Mouse (Mus musculus): ENCODE results near the gene Tenm3. TPM values are rescaled to one million over a fixed set of nuclear protein-coding genes. Genes with fewer than 3 reads are reported as not detected.

Gene Tenm3
- polyA plus RNA-seq, 1 experiment from 2014 or later, result 48.6 TPM

- Histone ChIP-seq H3K9ac (ENCODE audit: low read depth, low read length) (no peak overlapping the region), H3K4me3 (ENCODE audit: low read depth, low read length) (no peak overlapping the region), H3K4me1 (ENCODE audit: control insufficient read depth, insufficient read depth, low read length) (no peaks in the 10 kb centered on the region), H3K27me3 (replicated peaks; ENCODE audit: control insufficient read depth, insufficient read depth, low read length) (no peaks in the 10 kb centered on the region), H3K36me3 (ENCODE audit: control insufficient read depth, insufficient read depth, low read length) (peaks cover 43% of the 10 kb centered on the region), H3K27ac (replicated peaks; ENCODE audit: low read depth, low read length) (no peak overlapping the region), H3K9me3 (ENCODE audit: control insufficient read depth, low read length) (peaks cover 7% of the 10 kb centered on the region), H3K4me2 (ENCODE audit: low read depth, low read length) (no peak overlapping the region)
- DNase-seq (ENCODE audit: low spot score) (no peak), ATAC-seq (ENCODE audit: low read depth) (no peak)
- WGBS, result 94% methylated on average over 8 of the region's 8 CpGs
Observed at GRCm38 (mm10) chr8:48410916-48411315, 432.8 kb downstream of the Tenm3 start.

- Histone ChIP-seq H3K9ac (ENCODE audit: low read depth, low read length) (no peak overlapping the region), H3K4me1 (ENCODE audit: control insufficient read depth, insufficient read depth, low read length) (no peaks in the 10 kb centered on the region), H3K27ac (replicated peaks; ENCODE audit: low read depth, low read length) (no peak overlapping the region), H3K4me3 (ENCODE audit: low read depth, low read length) (no peak overlapping the region), H3K36me3 (ENCODE audit: control insufficient read depth, insufficient read depth, low read length) (peaks cover 6% of the 10 kb centered on the region; the same call in 1 of the 2 replicates), H3K9me3 (ENCODE audit: control insufficient read depth, low read length) (no peaks in the 10 kb centered on the region), H3K4me2 (ENCODE audit: low read depth, low read length) (no peak overlapping the region), H3K27me3 (replicated peaks; ENCODE audit: control insufficient read depth, insufficient read depth, low read length) (no peaks in the 10 kb centered on the region)
- 64% methylated on average over 12 of the region's 12 CpGs for WGBS
- ATAC-seq (ENCODE audit: low read depth) (peak; percentile 60; the same call in 1 of the 2 replicates), DNase-seq (ENCODE audit: low spot score) (peak; percentile 69)
Observed at GRCm38 (mm10) chr8:48400572-48400972, 443.2 kb downstream of the Tenm3 start.

GRCm38 (mm10) chr8:48385833-48386232, 457.9 kb downstream of the Tenm3 start:
- Histone ChIP-seq H3K4me3 (ENCODE audit: low read depth, low read length) (no peak overlapping the region), H3K4me1 (ENCODE audit: control insufficient read depth, insufficient read depth, low read length) (no peaks in the 10 kb centered on the region), H3K27ac (replicated peaks; ENCODE audit: low read depth, low read length) (no peak overlapping the region), H3K27me3 (replicated peaks; ENCODE audit: control insufficient read depth, insufficient read depth, low read length) (no peaks in the 10 kb centered on the region), H3K9ac (ENCODE audit: low read depth, low read length) (no peak overlapping the region), H3K36me3 (ENCODE audit: control insufficient read depth, insufficient read depth, low read length) (peaks cover 8% of the 10 kb centered on the region), H3K9me3 (ENCODE audit: control insufficient read depth, low read length) (no peaks in the 10 kb centered on the region), H3K4me2 (ENCODE audit: low read depth, low read length) (no peak overlapping the region)
- DNase-seq (ENCODE audit: low spot score), result no peak
- no peak for ATAC-seq (ENCODE audit: low read depth)
- WGBS, result 77% methylated on average over 10 of the region's 10 CpGs

- H3K4me2 ChIP-seq (ENCODE audit: low read depth, low read length), result no peak overlapping the region
- H3K27me3 ChIP-seq (replicated peaks; ENCODE audit: control insufficient read depth, insufficient read depth, low read length), result no peaks in the 10 kb centered on the region
- H3K9ac ChIP-seq (ENCODE audit: low read depth, low read length), result no peak overlapping the region
- no peaks in the 10 kb centered on the region for H3K4me1 ChIP-seq (ENCODE audit: control insufficient read depth, insufficient read depth, low read length)
- no peak overlapping the region for H3K27ac ChIP-seq (replicated peaks; ENCODE audit: low read depth, low read length)
- DNase-seq (ENCODE audit: low spot score) (no peak), ATAC-seq (ENCODE audit: low read depth) (no peak)
- H3K36me3 ChIP-seq (ENCODE audit: control insufficient read depth, insufficient read depth, low read length), result peaks cover 4% of the 10 kb centered on the region; the same call in 1 of the 2 replicates
- H3K4me3 ChIP-seq (ENCODE audit: low read depth, low read length), result no peak overlapping the region
- WGBS, result 81% methylated on average over 12 of the region's 12 CpGs
- no peaks in the 10 kb centered on the region for H3K9me3 ChIP-seq (ENCODE audit: control insufficient read depth, low read length)
Observed at GRCm38 (mm10) chr8:48380035-48380434, 463.7 kb downstream of the Tenm3 start.

- Histone ChIP-seq H3K9ac (ENCODE audit: low read depth, low read length) (no peak overlapping the region), H3K27ac (replicated peaks; ENCODE audit: low read depth, low read length) (no peak overlapping the region), H3K9me3 (ENCODE audit: control insufficient read depth, low read length) (no peaks in the 10 kb centered on the region), H3K36me3 (ENCODE audit: control insufficient read depth, insufficient read depth, low read length) (peaks cover 4% of the 10 kb centered on the region; the same call in 1 of the 2 replicates), H3K4me1 (ENCODE audit: control insufficient read depth, insufficient read depth, low read length) (no peaks in the 10 kb centered on the region; the same call in 1 of the 2 replicates), H3K27me3 (replicated peaks; ENCODE audit: control insufficient read depth, insufficient read depth, low read length) (no peaks in the 10 kb centered on the region), H3K4me3 (ENCODE audit: low read depth, low read length) (no peak overlapping the region), H3K4me2 (ENCODE audit: low read depth, low read length) (no peak overlapping the region)
- 77% methylated on average over 6 of the region's 6 CpGs for WGBS
- DNase-seq (ENCODE audit: low spot score), result peak; percentile 56
- peak; percentile 67; the same call in 1 of the 2 replicates for ATAC-seq (ENCODE audit: low read depth)
Observed at GRCm38 (mm10) chr8:48376774-48377173, 467.0 kb downstream of the Tenm3 start.

- no peak overlapping the region for H3K27ac ChIP-seq (replicated peaks; ENCODE audit: low read depth, low read length)
- DNase-seq (ENCODE audit: low spot score), result no peak
- H3K9ac ChIP-seq (ENCODE audit: low read depth, low read length), result no peak overlapping the region
- H3K4me1 ChIP-seq (ENCODE audit: control insufficient read depth, insufficient read depth, low read length), result no peaks in the 10 kb centered on the region; the same call in 1 of the 2 replicates
- H3K9me3 ChIP-seq (ENCODE audit: control insufficient read depth, low read length), result no peaks in the 10 kb centered on the region
- H3K4me2 ChIP-seq (ENCODE audit: low read depth, low read length), result no peak overlapping the region
- H3K4me3 ChIP-seq (ENCODE audit: low read depth, low read length), result no peak overlapping the region
- no peaks in the 10 kb centered on the region for H3K27me3 ChIP-seq (replicated peaks; ENCODE audit: control insufficient read depth, insufficient read depth, low read length)
- 83% methylated on average over 5 of the region's 5 CpGs for WGBS
- peak; percentile 32; the same call in 1 of the 2 replicates for ATAC-seq (ENCODE audit: low read depth)
- H3K36me3 ChIP-seq (ENCODE audit: control insufficient read depth, insufficient read depth, low read length), result no peaks in the 10 kb centered on the region
Observed at GRCm38 (mm10) chr8:48375183-48375582, 468.6 kb downstream of the Tenm3 start.

GRCm38 (mm10) chr8:48373404-48373803, 470.3 kb downstream of the Tenm3 start:
- no peaks in the 10 kb centered on the region for H3K9me3 ChIP-seq (ENCODE audit: control insufficient read depth, low read length)
- H3K4me1 ChIP-seq (ENCODE audit: control insufficient read depth, insufficient read depth, low read length), result no peaks in the 10 kb centered on the region; the same call in 1 of the 2 replicates
- no peak overlapping the region for H3K4me3 ChIP-seq (ENCODE audit: low read depth, low read length)
- no peaks in the 10 kb centered on the region for H3K27me3 ChIP-seq (replicated peaks; ENCODE audit: control insufficient read depth, insufficient read depth, low read length)
- H3K36me3 ChIP-seq (ENCODE audit: control insufficient read depth, insufficient read depth, low read length), result no peaks in the 10 kb centered on the region
- 78% methylated on average over 11 of the region's 11 CpGs for WGBS
- no peak overlapping the region for H3K9ac ChIP-seq (ENCODE audit: low read depth, low read length)
- H3K27ac ChIP-seq (replicated peaks; ENCODE audit: low read depth, low read length), result no peak overlapping the region
- H3K4me2 ChIP-seq (ENCODE audit: low read depth, low read length), result no peak overlapping the region
- peak; percentile 3 for DNase-seq (ENCODE audit: low spot score)
- ATAC-seq (ENCODE audit: low read depth), result no peak

GRCm38 (mm10) chr8:48367164-48367563, 476.6 kb downstream of the Tenm3 start:
- no peak for ATAC-seq (ENCODE audit: low read depth)
- Histone ChIP-seq H3K27me3 (replicated peaks; ENCODE audit: control insufficient read depth, insufficient read depth, low read length) (no peaks in the 10 kb centered on the region), H3K27ac (replicated peaks; ENCODE audit: low read depth, low read length) (no peak overlapping the region), H3K4me2 (ENCODE audit: low read depth, low read length) (no peak overlapping the region), H3K9ac (ENCODE audit: low read depth, low read length) (no peak overlapping the region), H3K36me3 (ENCODE audit: control insufficient read depth, insufficient read depth, low read length) (0 out of 2 replicates have a peak, but pooled peaks cover 13% of the 10 kb centered on the region), H3K9me3 (ENCODE audit: control insufficient read depth, low read length) (no peaks in the 10 kb centered on the region), H3K4me1 (ENCODE audit: control insufficient read depth, insufficient read depth, low read length) (no peaks in the 10 kb centered on the region), H3K4me3 (ENCODE audit: low read depth, low read length) (no peak overlapping the region)
- peak; percentile 40 for DNase-seq (ENCODE audit: low spot score)
- 63% methylated on average over 10 of the region's 10 CpGs for WGBS

- H3K27me3 ChIP-seq (replicated peaks; ENCODE audit: control insufficient read depth, insufficient read depth, low read length), result no peaks in the 10 kb centered on the region
- DNase-seq (ENCODE audit: low spot score) (no peak), ATAC-seq (ENCODE audit: low read depth) (no peak)
- no peak overlapping the region for H3K9ac ChIP-seq (ENCODE audit: low read depth, low read length)
- H3K9me3 ChIP-seq (ENCODE audit: control insufficient read depth, low read length), result no peaks in the 10 kb centered on the region
- 80% methylated on average over 2 of the region's 2 CpGs for WGBS
- no peaks in the 10 kb centered on the region for H3K4me1 ChIP-seq (ENCODE audit: control insufficient read depth, insufficient read depth, low read length)
- no peak overlapping the region for H3K4me3 ChIP-seq (ENCODE audit: low read depth, low read length)
- H3K4me2 ChIP-seq (ENCODE audit: low read depth, low read length), result no peak overlapping the region
- H3K36me3 ChIP-seq (ENCODE audit: control insufficient read depth, insufficient read depth, low read length), result peaks cover 11% of the 10 kb centered on the region; the same call in 1 of the 2 replicates
- H3K27ac ChIP-seq (replicated peaks; ENCODE audit: low read depth, low read length), result no peak overlapping the region
Observed at GRCm38 (mm10) chr8:48356849-48357248, 486.9 kb downstream of the Tenm3 start.
